Mouse (Mus musculus): ENCODE data around the gene Tsc22d3.

Gene Tsc22d3

DNA sequence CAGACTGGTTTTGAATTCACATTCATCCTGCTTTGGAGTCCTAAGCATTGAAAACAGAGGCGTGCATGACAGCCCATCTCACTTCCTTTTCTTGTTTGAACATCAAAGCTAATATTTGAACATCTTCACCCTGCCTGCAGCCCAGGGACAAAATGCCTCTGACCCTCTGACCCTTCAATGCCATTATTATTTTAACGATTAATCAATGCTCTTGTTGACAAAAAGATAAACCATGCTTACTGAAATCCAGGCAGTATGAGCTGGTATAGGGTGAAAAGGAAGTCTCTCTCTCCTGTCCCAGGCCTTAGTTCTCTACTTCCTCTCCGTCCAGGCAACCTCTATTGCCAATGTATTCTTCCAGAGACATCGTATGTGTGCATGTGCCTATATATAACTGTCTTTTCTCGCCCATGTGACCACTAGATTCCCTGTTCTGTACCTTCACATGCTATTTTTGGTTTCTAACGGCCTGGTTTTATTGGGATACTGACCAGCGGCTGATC is 106.9 kb downstream of the Tsc22d3 start:
- no peak for DNase-seq

DNA sequence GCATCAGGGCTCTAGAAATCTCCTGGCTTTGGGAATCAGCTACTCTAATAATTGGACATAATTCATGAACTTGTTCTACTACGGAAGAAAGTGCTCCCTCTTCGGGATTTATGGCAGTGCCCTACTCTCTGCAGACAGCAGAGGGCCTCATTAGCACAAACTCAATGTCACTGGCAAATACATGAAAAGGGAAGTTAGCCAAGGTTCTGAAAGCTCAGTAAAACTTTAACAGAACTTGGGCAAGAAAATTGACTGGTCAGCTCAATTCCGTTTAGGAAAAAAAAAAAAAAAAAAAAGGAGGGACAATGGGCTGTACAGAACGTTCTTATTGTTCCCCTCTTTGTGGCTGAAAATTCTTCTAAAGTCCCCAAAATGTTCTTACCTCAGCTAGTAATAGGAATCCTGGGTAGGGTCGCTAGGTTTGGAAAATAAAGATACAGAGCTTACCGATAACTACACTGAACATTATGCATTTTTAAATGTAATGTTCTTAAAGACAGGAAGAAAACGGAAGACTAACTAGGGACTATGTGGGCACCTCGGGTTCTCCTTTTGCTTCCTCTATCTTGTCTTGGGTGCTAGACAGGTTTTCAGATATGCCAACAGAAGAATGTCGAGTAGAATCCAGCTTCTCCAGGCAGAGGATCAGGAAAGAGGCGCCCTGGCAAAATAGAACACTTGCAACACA is 108.4 kb downstream of the Tsc22d3 start:
- peak; percentile 27 to 48 for DNase-seq

DNA sequence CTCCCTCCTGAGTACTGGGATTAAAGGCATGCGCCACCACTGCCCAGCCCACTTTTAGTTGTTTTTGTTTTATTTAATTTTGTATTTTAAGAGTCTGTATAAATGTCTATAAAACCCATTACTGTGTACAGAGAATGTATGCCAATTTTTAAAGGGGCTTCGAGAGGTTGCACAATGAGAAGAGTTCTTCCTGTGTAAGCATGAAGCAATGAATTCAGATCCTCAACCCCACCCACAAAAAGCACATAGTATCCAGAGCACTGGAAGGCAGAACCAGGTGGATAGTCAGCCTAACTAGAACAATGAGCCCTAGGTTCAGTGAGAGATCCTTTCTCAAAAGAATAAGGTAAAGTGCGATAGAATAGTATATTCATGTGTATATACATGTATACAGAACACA is 110.3 kb downstream of the Tsc22d3 start:
- no peak for DNase-seq

All from cerebellum, postnatal 25 days (tissue).